Mouse (Mus musculus): ENCODE results near the gene Enpp7.

DNA sequence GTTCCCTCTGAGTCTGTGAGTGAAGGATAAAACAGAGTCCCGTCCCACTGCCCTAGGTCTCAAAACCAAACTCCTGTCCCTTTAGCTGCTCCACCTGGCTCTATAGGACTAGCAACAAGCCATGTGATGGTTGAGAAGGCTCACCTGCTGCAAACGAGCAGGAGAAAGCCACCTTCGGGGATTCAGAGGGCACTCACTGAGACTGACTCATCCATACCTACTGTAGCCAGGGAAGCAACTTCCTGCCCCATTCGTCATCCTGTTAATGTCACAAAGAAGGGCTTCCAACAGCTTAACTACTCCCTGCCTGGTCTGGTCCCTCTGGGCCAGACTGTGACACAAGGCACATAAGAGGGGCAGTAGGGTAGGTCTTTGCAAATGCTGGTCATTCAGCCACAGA is 25.5 kb upstream of the Enpp7 start:
- TF ChIP-seq CTCF (IDR thresholded peaks at IDR 0.05; ENCODE audit: low read depth): no peak
- no peak for TF ChIP-seq EP300 (IDR thresholded peaks at IDR 0.05; ENCODE audit: low read depth)
